Mouse (Mus musculus) brain, embryonic 14.5 days (tissue): Measurements from ENCODE around the gene Cbx7.

ENCODE experiments used
- CTCF ChIP-seq: fragments of 200-500 bp; IDR thresholded peaks from 2 replicates; pipeline ENCODE4 v1.5.1; 2012; ENCODE audit warnings: inconsistent platforms, mild to moderate bottlenecking, moderate library complexity, borderline replicate concordance; ENCODE audit not compliant: insufficient read depth, insufficient read length; ENCODE audit errors: extremely low read depth
- POLR2A ChIP-seq: fragments of 200-500 bp; IDR thresholded peaks from 2 replicates; pipeline ENCODE4 v1.6.1; 2012; ENCODE audit warnings: mild to moderate bottlenecking, inconsistent platforms, borderline replicate concordance; ENCODE audit not compliant: poor library complexity, insufficient read depth, insufficient read length, severe bottlenecking; ENCODE audit errors: extremely low read depth

GRCm38 (mm10) chr15:79903963-79904362 lies 67.0 kb downstream of the Cbx7 start:
- TF ChIP-seq CTCF (no peak), POLR2A (no peak)
